Mouse (Mus musculus): ENCODE data around the gene Hadha. TPM values are rescaled to one million over a fixed set of nuclear protein-coding genes. Genes with fewer than 3 reads are reported as not detected.

Gene Hadha
- total and polyA plus RNA-seq, 3 experiments = 29.8 to 162 (median 121) TPM

DNA sequence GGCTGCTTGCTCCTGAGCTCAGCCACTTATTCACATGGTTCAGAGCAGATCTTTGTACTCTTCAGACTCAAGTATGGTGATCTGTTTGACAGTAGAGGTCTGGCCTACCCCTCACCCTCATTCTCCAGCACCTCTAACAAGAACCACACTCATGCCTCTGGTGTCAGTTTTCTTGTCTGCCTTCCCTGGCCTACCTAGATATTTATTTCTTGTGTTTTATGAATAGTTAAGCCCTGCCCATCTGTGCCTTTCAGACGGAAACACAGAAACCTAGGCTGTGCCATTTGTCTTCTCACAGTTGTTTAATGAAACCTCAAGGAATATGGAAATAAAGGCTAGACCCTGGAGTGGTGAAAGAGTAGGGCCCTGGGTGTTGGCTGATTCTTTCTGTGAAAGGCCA lies 36.9 kb downstream of the Hadha start:
- no peak for TF ChIP-seq GATA1 (IDR thresholded peaks at IDR 0.05; ENCODE audit: borderline replicate concordance, low read length)
- TF ChIP-seq CTCF (IDR thresholded peaks at IDR 0.05; ENCODE audit: low read depth, low read length) = no peak
- no peak for TF ChIP-seq GATA2 (IDR thresholded peaks at IDR 0.05; ENCODE audit: borderline replicate concordance, low read depth, low read length)
- no peak for TF ChIP-seq TAL1 (conservative IDR thresholded peaks at IDR 0.05; ENCODE audit: low read depth, low read length)
- no peak for TF ChIP-seq POLR2AphosphoS5 (IDR thresholded peaks at IDR 0.05; ENCODE audit: insufficient replicate concordance, low read depth, low read length)

DNA sequence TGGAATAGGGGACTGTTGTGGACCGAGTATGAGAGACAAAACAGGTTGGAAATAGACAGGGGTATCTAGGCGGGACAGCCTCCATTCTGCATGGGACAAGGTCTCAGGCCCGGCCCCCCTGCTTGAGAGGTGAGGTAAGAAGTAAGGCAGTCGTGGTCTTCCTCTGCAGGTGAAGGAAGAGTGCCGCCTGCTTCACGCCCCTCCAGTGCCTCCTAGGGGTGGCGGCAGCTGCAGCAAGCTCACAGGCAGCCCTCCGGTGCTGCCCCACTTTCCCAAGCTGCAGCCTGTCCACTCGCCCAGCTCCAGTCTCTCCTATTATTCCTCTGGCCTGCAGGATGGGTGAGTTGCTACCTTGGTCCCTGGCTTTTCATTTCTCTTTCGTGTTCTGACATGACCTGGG lies 39.2 kb downstream of the Hadha start:
- no peak for TF ChIP-seq GATA2 (IDR thresholded peaks at IDR 0.05; ENCODE audit: borderline replicate concordance, low read depth, low read length)
- TF ChIP-seq GATA1 (IDR thresholded peaks at IDR 0.05; ENCODE audit: borderline replicate concordance, low read length) = no peak
- TF ChIP-seq POLR2AphosphoS5 (IDR thresholded peaks at IDR 0.05; ENCODE audit: insufficient replicate concordance, low read depth, low read length) = no peak
- no peak for TF ChIP-seq TAL1 (conservative IDR thresholded peaks at IDR 0.05; ENCODE audit: low read depth, low read length)
- TF ChIP-seq CTCF (IDR thresholded peaks at IDR 0.05; ENCODE audit: low read depth, low read length) = no peak
- Histone ChIP-seq H3K9me3 (replicated peaks) (peaks cover 14% of the 10 kb centered on the region), H3K36me3 (replicated peaks) (peaks cover 45% of the 10 kb centered on the region), H3K27me3 (ENCODE audit: insufficient read depth, low read length) (peaks cover 10% of the 10 kb centered on the region; the same call in 1 of the 2 replicates), H3K4me3 (ENCODE audit: low read depth, low read length) (no peak overlapping the region), H3K4me1 (ENCODE audit: insufficient read depth, low read depth, low read length) (no peaks in the 10 kb centered on the region)
- ATAC-seq (ENCODE audit: extremely low read depth, insufficient number of reproducible peaks, low FRiP score, poor library complexity, severe bottlenecking) = no peak
- no peak for DNase-seq (ENCODE audit: low spot score)

More for the DNA sequence above, 36.9 kb downstream of the Hadha start:
- Histone ChIP-seq H3K27me3 (ENCODE audit: insufficient read depth, low read length) (peaks cover 3% of the 10 kb centered on the region; the same call in 1 of the 2 replicates), H3K4me3 (ENCODE audit: low read depth, low read length) (no peak overlapping the region), H3K4me1 (ENCODE audit: insufficient read depth, low read depth, low read length) (no peaks in the 10 kb centered on the region), H3K9me3 (replicated peaks) (peaks cover 14% of the 10 kb centered on the region), H3K36me3 (replicated peaks) (peaks cover 68% of the 10 kb centered on the region)
- DNase-seq (ENCODE audit: low spot score) = no peak
- ATAC-seq (ENCODE audit: extremely low read depth, insufficient number of reproducible peaks, low FRiP score, poor library complexity, severe bottlenecking) = no peak

DNA sequence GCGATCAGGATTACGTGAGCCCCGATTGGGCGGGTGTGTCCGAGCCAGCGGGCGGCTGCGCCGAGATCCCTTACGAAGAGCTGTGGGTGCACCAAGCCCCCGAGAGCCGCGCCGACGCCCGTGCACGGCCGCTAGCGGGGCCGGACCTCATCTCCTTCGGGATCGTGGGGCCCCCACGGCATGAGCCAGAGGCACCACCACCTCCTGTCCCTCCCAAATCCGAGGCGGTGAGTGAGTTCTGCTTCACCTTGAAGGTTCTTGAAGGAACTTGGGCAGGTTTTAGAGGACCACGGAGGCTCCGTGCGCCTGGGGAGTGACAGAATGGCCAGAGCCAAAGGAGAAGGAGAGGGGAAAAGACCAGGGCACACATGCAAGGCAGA lies 40.2 kb downstream of the Hadha start:
- H3K9me3 ChIP-seq (replicated peaks) = peaks cover 14% of the 10 kb centered on the region
- H3K27me3 ChIP-seq (ENCODE audit: insufficient read depth, low read length) = peaks cover 11% of the 10 kb centered on the region
- no peak overlapping the region; the same call in 1 of the 2 replicates for H3K4me3 ChIP-seq (ENCODE audit: low read depth, low read length)
- H3K36me3 ChIP-seq (replicated peaks) = peaks cover 35% of the 10 kb centered on the region
- TF ChIP-seq CTCF (IDR thresholded peaks at IDR 0.05; ENCODE audit: low read depth, low read length) (no peak), POLR2AphosphoS5 (IDR thresholded peaks at IDR 0.05; ENCODE audit: insufficient replicate concordance, low read depth, low read length) (no peak), GATA1 (IDR thresholded peaks at IDR 0.05; ENCODE audit: borderline replicate concordance, low read length) (no peak), TAL1 (conservative IDR thresholded peaks at IDR 0.05; ENCODE audit: low read depth, low read length) (no peak), GATA2 (IDR thresholded peaks at IDR 0.05; ENCODE audit: borderline replicate concordance, low read depth, low read length) (no peak)
- ATAC-seq (ENCODE audit: extremely low read depth, insufficient number of reproducible peaks, low FRiP score, poor library complexity, severe bottlenecking) = no peak
- no peak for DNase-seq (ENCODE audit: low spot score)
- H3K4me1 ChIP-seq (ENCODE audit: insufficient read depth, low read depth, low read length) = no peaks in the 10 kb centered on the region

DNA sequence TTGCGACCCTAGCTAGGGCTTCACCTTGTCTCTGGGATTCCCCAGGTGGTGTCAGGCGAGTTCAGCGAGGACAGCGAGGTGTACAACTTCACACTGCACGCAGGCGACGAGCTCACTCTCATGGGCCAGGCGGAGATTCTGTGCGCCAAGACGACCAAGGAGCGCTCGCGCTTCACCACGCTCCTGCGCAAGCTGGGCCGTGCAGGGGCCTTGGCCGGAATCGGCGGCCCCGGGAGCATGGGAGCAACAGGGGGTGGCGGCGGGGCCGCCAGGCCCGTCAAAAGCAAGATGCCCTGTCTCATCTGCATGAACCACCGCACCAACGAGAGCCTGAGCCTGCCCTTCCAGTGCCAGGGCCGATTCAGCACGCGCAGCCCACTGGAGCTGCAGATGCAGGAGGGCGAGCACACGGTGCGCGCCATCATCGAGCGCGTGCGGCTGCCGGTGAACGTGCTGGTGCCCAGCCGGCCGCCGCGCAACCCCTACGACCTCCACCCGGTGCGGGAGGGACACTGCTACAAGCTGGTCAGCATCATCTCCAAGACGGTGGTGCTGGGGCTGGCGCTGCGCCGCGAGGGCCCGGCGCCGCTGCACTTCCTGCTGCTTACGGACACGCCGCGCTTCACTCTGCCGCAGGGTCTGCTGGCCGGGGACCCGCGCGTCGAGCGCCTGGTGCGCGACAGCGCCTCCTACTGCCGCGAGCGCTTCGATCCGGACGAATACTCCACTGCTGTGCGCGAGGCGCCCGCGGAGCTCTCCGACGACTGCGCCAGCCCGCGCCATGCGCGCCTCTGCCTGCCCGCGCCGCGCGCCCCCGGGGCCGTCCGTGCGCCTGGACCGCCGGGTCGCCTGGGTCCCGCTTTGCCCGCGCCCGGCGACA lies 40.8 kb downstream of the Hadha start:
- DNase-seq (ENCODE audit: low spot score) = no peak
- no peak for ATAC-seq (ENCODE audit: extremely low read depth, insufficient number of reproducible peaks, low FRiP score, poor library complexity, severe bottlenecking)
- H3K4me3 ChIP-seq (ENCODE audit: low read depth, low read length) = no peak overlapping the region; the same call in 1 of the 2 replicates

DNA sequence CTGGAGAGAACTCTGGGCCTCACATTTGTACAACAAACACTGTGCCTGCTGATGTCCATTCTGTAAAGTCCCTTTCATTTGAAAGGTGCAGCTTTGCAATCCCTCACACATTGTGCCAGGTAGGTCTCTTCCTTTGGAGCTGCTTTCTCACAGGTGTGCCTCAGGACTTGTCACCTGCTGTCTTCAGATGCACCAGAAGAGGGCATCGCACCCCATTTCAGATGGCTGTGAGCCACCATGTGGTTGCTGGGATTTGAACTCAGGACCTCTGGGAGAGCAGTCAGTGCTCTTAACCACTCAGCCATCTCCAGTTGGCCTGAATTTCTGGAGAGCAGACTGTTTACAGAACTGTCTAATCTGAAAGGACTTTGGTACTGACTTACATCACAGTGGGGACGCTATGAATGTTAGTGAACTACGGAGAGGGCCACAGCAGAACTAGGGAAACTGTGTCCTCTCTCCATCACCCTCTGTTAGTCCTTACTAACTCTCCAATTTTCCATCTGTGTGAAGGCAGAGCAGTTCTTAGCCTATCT lies 42.4 kb downstream of the Hadha start:
- ATAC-seq (ENCODE audit: extremely low read depth, insufficient number of reproducible peaks, low FRiP score, poor library complexity, severe bottlenecking) (no peak), DNase-seq (ENCODE audit: low spot score) (no peak)
- TF ChIP-seq CTCF (IDR thresholded peaks at IDR 0.05; ENCODE audit: low read depth, low read length) (no peak), GATA1 (IDR thresholded peaks at IDR 0.05; ENCODE audit: borderline replicate concordance, low read length) (no peak), POLR2AphosphoS5 (IDR thresholded peaks at IDR 0.05; ENCODE audit: insufficient replicate concordance, low read depth, low read length) (no peak), TAL1 (conservative IDR thresholded peaks at IDR 0.05; ENCODE audit: low read depth, low read length) (no peak)
- no peak overlapping the region for H3K4me3 ChIP-seq (ENCODE audit: low read depth, low read length)
- H3K36me3 ChIP-seq (replicated peaks) = peaks cover 13% of the 10 kb centered on the region
- peaks cover 24% of the 10 kb centered on the region for H3K27me3 ChIP-seq (ENCODE audit: insufficient read depth, low read length)
- peaks cover 14% of the 10 kb centered on the region for H3K9me3 ChIP-seq (replicated peaks)
- H3K4me1 ChIP-seq (ENCODE audit: insufficient read depth, low read depth, low read length) = no peaks in the 10 kb centered on the region

More for the DNA sequence above, 40.8 kb downstream of the Hadha start:
- no peak for TF ChIP-seq GATA2 (IDR thresholded peaks at IDR 0.05; ENCODE audit: borderline replicate concordance, low read depth, low read length)
- TF ChIP-seq TAL1 (conservative IDR thresholded peaks at IDR 0.05; ENCODE audit: low read depth, low read length) = no peak
- no peak for TF ChIP-seq GATA1 (IDR thresholded peaks at IDR 0.05; ENCODE audit: borderline replicate concordance, low read length)
- no peak for TF ChIP-seq CTCF (IDR thresholded peaks at IDR 0.05; ENCODE audit: low read depth, low read length)
- no peak for TF ChIP-seq POLR2AphosphoS5 (IDR thresholded peaks at IDR 0.05; ENCODE audit: insufficient replicate concordance, low read depth, low read length)
- peaks cover 14% of the 10 kb centered on the region for H3K9me3 ChIP-seq (replicated peaks)
- H3K36me3 ChIP-seq (replicated peaks) = peaks cover 29% of the 10 kb centered on the region
- H3K27me3 ChIP-seq (ENCODE audit: insufficient read depth, low read length) = peaks cover 14% of the 10 kb centered on the region
- no peaks in the 10 kb centered on the region for H3K4me1 ChIP-seq (ENCODE audit: insufficient read depth, low read depth, low read length)

DNA sequence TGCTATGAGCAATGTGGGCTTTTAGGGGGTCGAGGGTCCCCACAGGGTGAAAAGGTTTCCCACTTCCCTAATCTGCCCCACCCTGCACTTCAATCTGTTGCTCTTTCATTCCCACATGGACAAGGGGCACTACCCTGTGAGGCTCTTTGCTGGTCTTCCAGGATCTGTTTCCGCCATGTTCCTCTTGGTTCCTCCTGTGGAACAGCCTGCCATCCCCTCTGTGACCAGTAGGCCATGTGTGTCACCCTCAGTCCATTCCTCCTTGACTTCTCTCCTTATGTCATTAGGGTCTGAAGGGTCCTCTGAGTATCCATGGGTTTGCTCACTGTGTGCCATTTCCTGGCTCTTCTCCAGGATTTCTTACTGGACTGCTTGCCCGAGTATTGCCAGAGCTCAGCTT lies 43.2 kb downstream of the Hadha start:
- Histone ChIP-seq H3K4me1 (ENCODE audit: insufficient read depth, low read depth, low read length) (no peaks in the 10 kb centered on the region), H3K4me3 (ENCODE audit: low read depth, low read length) (no peak overlapping the region), H3K36me3 (replicated peaks) (peaks cover 5% of the 10 kb centered on the region), H3K27me3 (ENCODE audit: insufficient read depth, low read length) (peaks cover 31% of the 10 kb centered on the region), H3K9me3 (replicated peaks) (peaks cover 14% of the 10 kb centered on the region)
- ATAC-seq (ENCODE audit: extremely low read depth, insufficient number of reproducible peaks, low FRiP score, poor library complexity, severe bottlenecking) = no peak
- TF ChIP-seq POLR2AphosphoS5 (IDR thresholded peaks at IDR 0.05; ENCODE audit: insufficient replicate concordance, low read depth, low read length) = no peak
- TF ChIP-seq TAL1 (conservative IDR thresholded peaks at IDR 0.05; ENCODE audit: low read depth, low read length) = no peak
- no peak for TF ChIP-seq CTCF (IDR thresholded peaks at IDR 0.05; ENCODE audit: low read depth, low read length)
- TF ChIP-seq GATA1 (IDR thresholded peaks at IDR 0.05; ENCODE audit: borderline replicate concordance, low read length) = no peak
- TF ChIP-seq GATA2 (IDR thresholded peaks at IDR 0.05; ENCODE audit: borderline replicate concordance, low read depth, low read length) = no peak
- no peak for DNase-seq (ENCODE audit: low spot score)
